Mouse (Mus musculus) erythroid progenitor cell, adult 5-6 weeks (primary cell): Measurements from ENCODE around the gene Rnf186. TPM values are rescaled to one million over a fixed set of nuclear protein-coding genes. Genes with fewer than 3 reads are reported as not detected.
"Not testable (repeated sequence)": the region's sequence is repeated elsewhere in the genome, so short reads cannot be mapped to it uniquely, and the experiment has no call there.

ENCODE experiments used
- ATAC-seq: replicated peaks from 2 replicates; pipeline ENCODE4 v1.8.0; 2016; ENCODE audit warnings: moderate number of reproducible peaks, mild to moderate bottlenecking, moderate TSS enrichment, inconsistent platforms; ENCODE audit not compliant: poor library complexity, low FRiP score, severe bottlenecking
- total RNA-seq, 2 experiments: library from RNA; stranded (forward) in 1 of 2; stranded (reverse) in 1 of 2; fragments of 150-400 nt in 1 of 2; fragments of 186-747, 209-891 nt in 1 of 2; gene quantifications; 2 replicates each; pipeline versions ENCODE4 v1.2.3 to v1.2.4; 2015 to 2017; ENCODE audit warnings: low replicate concordance in 2 of 2

Rnf186 gene
- total RNA-seq, 2 experiments from 2014 or later: not detected

DNA sequence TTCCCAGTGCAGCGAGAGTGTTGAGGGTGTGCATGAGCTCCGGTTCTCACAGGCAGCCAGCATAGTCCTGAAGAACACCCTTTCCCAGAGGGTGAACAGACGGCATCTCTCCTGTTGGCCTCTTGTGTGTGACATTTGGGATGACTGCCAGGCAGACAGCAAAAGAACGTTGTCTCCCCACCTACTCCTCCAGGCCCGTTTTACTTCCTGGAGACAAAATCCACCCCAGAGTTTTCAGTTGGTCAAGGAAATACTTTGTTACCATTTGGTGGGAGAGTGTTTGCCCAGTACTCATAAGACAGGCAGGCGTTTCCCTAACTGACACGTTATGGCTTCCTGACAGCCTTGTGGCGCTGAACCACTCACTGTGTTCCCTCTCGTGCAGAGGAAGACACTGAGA is 2.8 kb downstream of the Rnf186 start:
- no peak for ATAC-seq

DNA sequence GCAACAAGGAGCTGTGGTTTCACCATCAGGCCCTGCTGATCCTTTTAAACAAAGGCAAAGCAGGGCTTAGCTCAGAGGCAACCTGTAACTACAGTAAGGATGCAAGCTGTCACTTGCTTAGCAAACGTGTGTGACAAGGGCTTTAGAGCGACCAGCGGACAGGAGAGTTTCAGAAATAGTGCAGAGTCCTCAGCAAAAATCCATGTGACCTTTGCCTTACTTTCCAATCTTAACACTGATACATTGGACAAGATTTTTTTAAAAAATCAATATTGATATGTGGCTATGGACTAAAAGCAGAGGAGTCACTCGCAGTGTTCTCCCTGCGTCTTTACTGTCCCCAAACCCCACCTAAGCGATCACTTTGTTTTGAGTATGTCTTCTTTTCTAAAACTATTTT is 4.5 kb downstream of the Rnf186 start:
- ATAC-seq: no peak

DNA sequence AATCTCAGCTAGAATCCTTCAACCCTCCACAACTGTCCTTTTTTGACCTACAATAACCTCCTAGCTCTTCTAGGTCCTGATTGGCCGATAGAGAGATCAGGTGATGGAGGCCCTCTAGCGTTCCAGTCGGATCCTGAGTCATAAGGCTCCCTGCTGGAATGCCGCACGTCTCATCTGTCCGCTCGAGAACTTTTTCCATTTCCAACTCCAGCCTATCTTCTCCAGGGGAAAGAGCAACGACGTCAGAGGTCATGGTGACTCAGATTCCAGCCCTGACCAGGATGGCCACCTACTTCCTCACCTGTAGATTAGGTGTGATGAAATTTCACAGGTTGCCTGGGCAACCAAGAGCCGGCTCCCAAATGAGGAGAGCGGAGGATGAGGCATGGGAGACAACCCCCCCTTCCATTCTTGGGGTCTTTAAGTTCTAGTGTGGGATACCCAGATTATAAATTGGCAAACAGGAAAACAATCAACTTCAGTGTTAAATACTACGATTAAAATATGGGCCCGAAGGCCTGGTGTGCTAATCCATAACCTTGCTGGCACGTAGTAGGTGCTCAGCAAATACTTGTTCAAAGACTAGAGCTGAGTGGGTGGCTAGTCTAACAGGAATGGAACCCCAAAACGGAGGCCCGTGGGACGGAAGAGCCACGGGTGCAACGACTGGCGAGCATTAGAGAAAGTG is 5.4 kb downstream of the Rnf186 start:
- ATAC-seq: peak; percentile 58

GRCm38 (mm10) chr4:138972827-138973718 is 6.2 kb downstream of the Rnf186 start, which contains the start of gene Tmco4:
Gene Tmco4, plus strand, starts transcription at chr4:138972888.
- peak; percentile 71 for ATAC-seq

DNA sequence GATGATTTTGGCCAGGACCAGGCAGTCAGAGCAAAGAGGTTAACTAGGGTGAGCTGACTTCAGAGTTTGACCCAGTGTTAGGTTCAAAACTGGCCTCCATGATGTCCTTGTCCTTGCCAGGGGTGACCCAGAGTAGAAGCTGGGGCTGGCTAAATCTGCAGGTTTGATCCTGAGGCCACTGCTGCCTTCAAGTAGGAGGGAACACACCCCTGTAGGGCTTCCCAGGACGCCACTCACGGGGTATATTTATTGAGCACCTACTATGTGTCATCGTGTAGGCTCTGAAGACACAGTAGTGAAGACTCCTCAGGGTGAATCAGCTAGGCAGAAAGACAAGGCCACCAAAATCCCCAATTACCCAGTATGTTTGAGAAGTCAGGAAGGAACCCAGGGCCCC is 6.8 kb downstream of the Rnf186 start:
- no peak for ATAC-seq

DNA sequence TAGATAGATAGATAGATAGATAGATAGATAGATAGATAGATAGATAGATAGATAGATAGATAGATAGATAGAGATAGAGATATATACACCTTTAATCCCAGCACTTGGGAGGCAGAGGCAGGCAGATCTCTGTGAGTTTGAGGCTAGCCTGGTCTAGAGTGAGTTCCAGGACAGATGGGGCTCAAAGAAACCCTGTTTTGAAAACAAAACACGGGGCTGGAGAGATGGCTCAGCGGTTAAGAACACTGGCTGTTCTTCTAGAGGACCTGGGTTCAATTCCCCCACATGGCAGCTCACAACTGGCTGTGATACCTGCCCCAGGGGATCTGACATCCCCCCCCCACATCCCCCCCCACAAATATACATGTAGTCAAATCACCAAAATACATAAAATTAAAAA is 7.6 kb downstream of the Rnf186 start:
- ATAC-seq: not testable (repeated sequence)

DNA sequence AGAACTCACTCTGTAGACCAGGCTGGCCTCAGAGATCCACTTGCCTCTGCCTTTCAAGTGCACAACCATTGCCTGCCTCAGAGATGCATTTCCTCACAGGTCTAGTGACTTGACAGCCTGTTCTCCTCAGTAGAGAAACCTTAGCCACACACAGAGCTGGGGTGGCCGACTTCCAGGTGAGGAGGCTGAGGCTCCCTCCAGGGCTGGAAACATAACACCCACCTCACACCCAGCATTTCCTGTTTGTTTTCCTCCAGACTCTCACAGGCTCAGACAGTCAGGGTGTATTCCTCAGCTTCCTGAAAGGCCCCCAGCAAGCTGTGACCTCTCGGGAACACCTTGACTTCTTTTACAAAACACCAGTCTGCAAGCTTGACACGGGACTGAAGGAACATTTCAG is 8.3 kb downstream of the Rnf186 start:
- no peak for ATAC-seq

DNA sequence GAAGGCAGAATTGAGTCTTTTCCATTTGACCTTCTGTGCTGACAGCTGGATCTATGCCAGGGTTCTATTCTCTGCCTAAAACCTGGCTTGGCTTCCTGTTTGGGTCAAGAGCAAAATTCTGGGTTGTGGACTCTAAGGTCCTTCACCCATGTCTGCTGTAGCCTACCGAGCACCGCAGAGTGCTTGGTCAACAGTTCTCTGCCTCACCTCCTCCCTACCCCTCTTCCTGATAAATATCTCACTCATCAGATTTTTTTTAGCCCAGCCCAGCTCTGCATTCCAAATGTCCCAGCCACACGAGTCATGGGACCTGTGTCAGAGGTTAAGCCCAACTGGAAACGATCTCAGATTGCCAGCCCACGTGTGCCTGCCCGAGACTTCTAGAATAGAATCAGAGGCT is 9.1 kb downstream of the Rnf186 start:
- ATAC-seq: no peak

DNA sequence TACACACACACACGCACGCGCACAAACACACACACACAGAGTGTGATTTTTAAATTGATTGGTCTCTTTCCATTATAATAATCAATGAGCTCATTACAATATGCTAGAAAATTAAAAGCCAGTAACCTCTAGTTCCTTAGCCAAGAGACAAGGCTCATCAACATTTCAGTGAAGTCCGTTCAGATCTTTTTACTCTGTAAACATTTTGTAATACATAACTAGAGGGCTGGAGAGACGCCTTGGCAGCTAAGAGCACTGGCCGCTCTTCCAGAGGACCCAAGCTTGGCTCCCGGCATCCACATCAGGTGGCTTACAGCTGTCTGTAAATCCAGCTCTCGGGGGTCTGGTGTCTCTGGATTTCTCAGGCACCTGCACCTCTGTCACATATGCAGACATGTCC is 13.1 kb downstream of the Rnf186 start:
- ATAC-seq: no peak

GRCm38 (mm10) chr4:138980771-138981420 is 14.0 kb downstream of the Rnf186 start:
- no peak for ATAC-seq

DNA sequence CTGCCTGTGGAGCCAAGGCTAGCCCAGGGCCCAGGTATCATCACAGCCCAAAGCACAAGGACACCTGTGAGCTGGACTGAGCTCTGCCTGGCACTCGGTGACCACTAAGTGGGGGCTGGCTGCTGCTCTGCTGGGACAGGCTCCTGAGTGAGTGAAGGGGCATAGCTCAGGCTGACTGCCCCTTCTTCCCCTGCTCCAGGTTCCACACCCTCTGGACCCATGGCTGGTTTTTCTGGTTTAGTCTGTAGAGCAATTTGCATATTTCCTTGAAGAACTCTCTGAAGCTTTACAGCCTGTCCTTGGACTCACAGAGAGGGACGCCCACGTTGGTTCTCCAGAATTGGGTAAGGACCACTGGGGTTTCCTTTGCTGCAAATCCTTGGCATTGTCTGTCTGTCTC is 16.5 kb downstream of the Rnf186 start:
- no peak for ATAC-seq

GRCm38 (mm10) chr4:138984744-138985143 is 17.8 kb downstream of the Rnf186 start:
- no peak for ATAC-seq

DNA sequence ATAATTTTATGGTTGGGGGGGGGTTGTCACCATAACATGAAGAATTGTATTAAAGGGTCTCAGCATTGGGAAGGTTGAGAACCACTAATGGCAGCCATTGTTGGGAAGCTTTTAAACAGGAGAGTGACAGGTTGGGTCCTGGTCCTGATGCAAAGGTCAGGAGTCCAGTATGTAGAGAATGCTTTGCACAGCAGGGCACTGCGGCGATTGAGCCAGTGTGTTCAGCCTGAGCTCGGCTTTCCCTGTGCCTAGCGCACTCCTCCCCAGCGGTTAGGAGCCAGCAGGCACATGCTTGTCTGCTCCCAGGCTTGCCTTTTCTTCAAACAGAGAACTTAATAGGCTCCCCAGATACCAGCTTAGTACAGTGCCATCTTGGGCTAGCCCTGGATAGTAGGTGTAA is 19.4 kb downstream of the Rnf186 start:
- no peak for ATAC-seq

DNA sequence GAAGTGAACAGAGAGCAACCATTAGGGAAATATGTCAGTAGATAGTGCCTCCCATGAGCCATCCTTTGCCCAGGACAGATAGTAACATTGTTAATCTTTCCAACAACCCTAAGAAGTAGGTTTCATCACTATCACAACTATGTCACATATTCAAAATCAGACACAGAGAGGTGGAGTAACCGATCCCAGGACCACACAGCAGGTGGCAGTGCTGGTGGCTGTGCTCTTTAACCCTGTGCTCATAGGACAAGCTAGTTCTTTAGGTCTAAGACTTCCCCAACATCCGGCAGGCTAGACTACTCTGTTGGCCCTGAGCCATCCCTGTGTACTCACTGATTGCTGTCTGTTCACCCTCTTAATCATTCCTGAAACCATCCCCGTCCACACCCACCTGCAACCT is 27.5 kb downstream of the Rnf186 start:
- no peak for ATAC-seq

DNA sequence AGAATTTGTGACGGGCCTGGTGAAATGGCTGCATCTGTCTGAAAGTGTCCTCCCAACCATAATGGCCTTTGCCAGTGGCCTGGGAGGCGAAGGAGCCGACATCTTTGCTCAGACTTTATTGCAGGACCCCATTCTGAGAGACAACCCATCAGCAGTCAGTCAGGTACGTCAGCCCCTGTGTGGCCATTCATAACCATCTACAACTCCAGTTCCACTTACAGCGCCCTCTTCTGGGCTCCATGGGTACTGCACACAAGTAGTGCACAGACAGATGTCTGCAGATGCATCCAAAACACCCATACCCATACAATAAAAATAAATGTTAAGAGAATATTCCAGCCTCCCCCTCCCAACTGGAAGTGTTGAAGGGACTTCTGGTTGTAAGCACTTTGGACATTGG is 29.5 kb downstream of the Rnf186 start:
- ATAC-seq: no peak

- no peak for ATAC-seq
Measured at GRCm38 (mm10) chr4:138997121-138997520, 30.2 kb downstream of the Rnf186 start.

- ATAC-seq: no peak
Measured at GRCm38 (mm10) chr4:138998611-138999010, 31.7 kb downstream of the Rnf186 start.

GRCm38 (mm10) chr4:139001026-139001425 is 34.1 kb downstream of the Rnf186 start:
- ATAC-seq: no peak

GRCm38 (mm10) chr4:139001433-139001832 is 34.5 kb downstream of the Rnf186 start:
- no peak for ATAC-seq

DNA sequence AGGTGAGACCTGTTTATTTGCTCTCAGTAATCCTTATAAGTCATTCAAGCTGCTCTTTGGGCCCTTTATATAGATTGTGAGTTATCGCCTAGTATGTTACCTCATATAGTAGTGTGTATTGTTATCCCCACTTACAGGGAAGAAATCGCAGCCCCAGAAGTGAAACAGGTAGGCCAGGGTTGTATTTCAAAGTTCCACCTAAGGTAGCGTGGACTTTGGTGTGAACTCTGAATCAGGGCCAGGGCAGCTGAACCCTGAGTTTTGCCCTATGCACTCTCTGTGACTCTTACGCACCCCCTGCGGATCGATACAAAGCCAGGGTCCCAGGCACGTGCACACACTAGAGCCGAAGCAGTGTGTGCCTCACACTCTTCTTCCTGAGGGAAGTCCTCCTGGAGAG is 37.2 kb downstream of the Rnf186 start:
- ATAC-seq: no peak

GRCm38 (mm10) chr4:139005214-139005613 is 38.3 kb downstream of the Rnf186 start:
- ATAC-seq: no peak
